Mouse (Mus musculus) monocyte, adult 5-6 weeks (primary cell): ENCODE results near the gene Enox1. TPM values are rescaled to one million over a fixed set of nuclear protein-coding genes. Genes with fewer than 3 reads are reported as not detected.

ENCODE experiments used
- ATAC-seq: fragments of 153-309, 156-312 bp; replicated peaks from 2 replicates; pipeline ENCODE4 v1.8.0; 2017; ENCODE audit warnings: mild to moderate bottlenecking; ENCODE audit not compliant: low TSS enrichment, insufficient number of reproducible peaks, severe bottlenecking, poor library complexity, low FRiP score
- total RNA-seq: library from RNA; stranded (forward); fragments of 200-1000, 200-491, 200-594 nt; gene quantifications from 3 replicates; pipeline ENCODE4 v1.2.3, GENCODE M21; 2017

Gene Enox1
- total RNA-seq, 1 experiment from 2014 or later, result not detected

GRCm38 (mm10) chr14:77406241-77407114 is 249.9 kb downstream of the Enox1 start:
- no peak for ATAC-seq

GRCm38 (mm10) chr14:77409271-77409940 is 252.8 kb downstream of the Enox1 start:
- ATAC-seq, result no peak

GRCm38 (mm10) chr14:77410354-77410753 is 253.8 kb downstream of the Enox1 start:
- no peak for ATAC-seq

- ATAC-seq, result no peak
Observed at GRCm38 (mm10) chr14:77413106-77413505, 256.5 kb downstream of the Enox1 start.

- no peak for ATAC-seq
Observed at GRCm38 (mm10) chr14:77416358-77416757, 259.8 kb downstream of the Enox1 start.

- no peak for ATAC-seq
Observed at GRCm38 (mm10) chr14:77421031-77421430, 264.5 kb downstream of the Enox1 start.

GRCm38 (mm10) chr14:77423194-77423593 is 266.6 kb downstream of the Enox1 start:
- ATAC-seq, result no peak

GRCm38 (mm10) chr14:77439426-77439825 is 282.9 kb downstream of the Enox1 start:
- ATAC-seq, result no peak

GRCm38 (mm10) chr14:77440805-77441204 is 284.2 kb downstream of the Enox1 start:
- no peak for ATAC-seq

- ATAC-seq, result no peak
Observed at GRCm38 (mm10) chr14:77441541-77441940, 285.0 kb downstream of the Enox1 start.

- peak; percentile 82; the same call in 1 of the 2 replicates for ATAC-seq
Observed at GRCm38 (mm10) chr14:77448001-77448400, 291.4 kb downstream of the Enox1 start.

- no peak for ATAC-seq
Observed at GRCm38 (mm10) chr14:77451916-77452315, 295.4 kb downstream of the Enox1 start.

GRCm38 (mm10) chr14:77456066-77456465 is 299.5 kb downstream of the Enox1 start:
- no peak for ATAC-seq

- ATAC-seq, result no peak
Observed at GRCm38 (mm10) chr14:77456876-77457275, 300.3 kb downstream of the Enox1 start.

- no peak for ATAC-seq
Observed at GRCm38 (mm10) chr14:77458217-77458616, 301.7 kb downstream of the Enox1 start.

GRCm38 (mm10) chr14:77463919-77464318 is 307.4 kb downstream of the Enox1 start:
- no peak for ATAC-seq

GRCm38 (mm10) chr14:77464782-77465181 is 308.2 kb downstream of the Enox1 start:
- ATAC-seq, result no peak

GRCm38 (mm10) chr14:77470577-77470976 is 314.0 kb downstream of the Enox1 start:
- ATAC-seq, result no peak

- ATAC-seq, result no peak
Observed at GRCm38 (mm10) chr14:77473501-77473900, 316.9 kb downstream of the Enox1 start.

- no peak for ATAC-seq
Observed at GRCm38 (mm10) chr14:77474026-77474425, 317.5 kb downstream of the Enox1 start.
